Mouse (Mus musculus) liver, adult 2 months (tissue): ENCODE measurements around the gene Trappc13. TPM values are rescaled to one million over a fixed set of nuclear protein-coding genes. Genes with fewer than 3 reads are reported as not detected.

ENCODE experiments used
- DNase-seq: peaks from one replicate; pipeline ENCODE4 v3.0.0-alpha.2; 2011; ENCODE audit warnings: low read depth, low spot score; ENCODE audit errors: extremely low read depth
- H3K27ac ChIP-seq: fragments of 200-500 bp; replicated peaks from 2 replicates; pipeline ENCODE4 v1.5.1; 2012; ENCODE audit warnings: low read depth, mild to moderate bottlenecking, control low read depth, inconsistent platforms, low read length; ENCODE audit not compliant: insufficient read depth
- H3K27me3 ChIP-seq: fragments of 200-500 bp; 2 replicates; pipeline ENCODE4 v1.6.1; 2012; ENCODE audit warnings: mild to moderate bottlenecking, moderate library complexity, low read length, inconsistent platforms; ENCODE audit not compliant: control insufficient read depth, insufficient read depth
- H3K36me3 ChIP-seq: fragments of 200-500 bp; 2 replicates; pipeline ENCODE4 v1.6.1; 2012; ENCODE audit warnings: low read length, inconsistent platforms; ENCODE audit not compliant: control insufficient read depth, insufficient read depth
- H3K4me1 ChIP-seq: fragments of 200-500 bp; 2 replicates; pipeline ENCODE4 v1.6.1; 2011; ENCODE audit warnings: low read length; ENCODE audit not compliant: control insufficient read depth, insufficient read depth
- H3K4me3 ChIP-seq: fragments of 200-500 bp; 2 replicates; pipeline ENCODE4 v1.5.1; 2011; ENCODE audit warnings: low read depth, mild to moderate bottlenecking, control low read depth, low read length, moderate library complexity; ENCODE audit not compliant: insufficient read depth
- H3K79me2 ChIP-seq: fragments of 200-500 bp; 2 replicates; pipeline ENCODE4 v1.6.1; 2012; ENCODE audit warnings: inconsistent platforms, mild to moderate bottlenecking, low read length, moderate library complexity; ENCODE audit not compliant: control insufficient read depth, insufficient read depth
- H3K9ac ChIP-seq: fragments of 200-500 bp; 2 replicates; pipeline ENCODE4 v1.6.1; 2012; ENCODE audit warnings: low read depth, mild to moderate bottlenecking, control low read depth, inconsistent platforms, low read length
- CTCF ChIP-seq: fragments of 200-500 bp; IDR thresholded peaks from 2 replicates; pipeline ENCODE4 v1.5.1; 2011; ENCODE audit warnings: low read depth, low read length, control low read depth
- POLR2A ChIP-seq: fragments of 200-500 bp; IDR thresholded peaks from 2 replicates; pipeline ENCODE4 v1.6.1; 2011; ENCODE audit warnings: low read length, control low read depth; ENCODE audit not compliant: insufficient read depth; ENCODE audit errors: extremely low read depth
- WGBS: fragments of 180-500 bp; shearing (Covaris S2); methylation state at CpG from one replicate; pipeline ENCODE4 v1.1.7; 2018; 5-methylcytosine and 5-hydroxymethylcytosine counted together
- polyA plus RNA-seq: library from polyadenylated mRNA; depleted of rRNA; stranded (reverse); fragments of >200 nt; gene quantifications from 2 replicates; pipeline ENCODE4 v1.2.3, GENCODE M21; 2012; rRNA removed
- total RNA-seq: library from RNA; depleted of rRNA; stranded (reverse); fragments of >200 nt; gene quantifications from 2 replicates; pipeline ENCODE4 v1.2.3, GENCODE M21; 2014; rRNA removed

Trappc13 gene
- total and polyA plus RNA-seq, 2 experiments = 4.6 to 26.3 TPM

GRCm38 (mm10) chr13:104094531-104095385 is 83.5 kb downstream of the Trappc13 start:
- no peak overlapping the region for H3K27ac ChIP-seq
- peaks cover under 1% of the 10 kb centered on the region; the same call in 1 of the 2 replicates for H3K4me1 ChIP-seq
- H3K4me3 ChIP-seq = no peak overlapping the region
- no peaks in the 10 kb centered on the region for H3K27me3 ChIP-seq
- no peaks in the 10 kb centered on the region for H3K36me3 ChIP-seq
- no peak for DNase-seq
- H3K79me2 ChIP-seq = no peaks in the 10 kb centered on the region
- WGBS = 86% methylated on average over 11 of the region's 11 CpGs
- TF ChIP-seq POLR2A = no peak
- no peak for TF ChIP-seq CTCF
- no peak overlapping the region for H3K9ac ChIP-seq

Other genes with a start within 250 kb of the Trappc13 start
- gene Nln, start 68.9 kb downstream of the Trappc13 start, total RNA-seq = 33.9 and 39.0 TPM in 2 replicates
- 9.1 and 9.8 TPM in 2 replicates for gene Nln, start 68.9 kb downstream of the Trappc13 start, polyA plus RNA-seq
- gene Sgtb, start 68.7 kb downstream of the Trappc13 start, total RNA-seq = 2.1 and 3.2 TPM in 2 replicates
- 0.34 and 0.51 TPM in 2 replicates for gene Sgtb, start 68.7 kb downstream of the Trappc13 start, polyA plus RNA-seq
- gene Trim23, start 328 bp upstream of the Trappc13 start, total RNA-seq = 14.4 and 19.5 TPM in 2 replicates
- gene Trim23, start 328 bp upstream of the Trappc13 start, polyA plus RNA-seq = 1.3 and 1.7 TPM in 2 replicates
- 1.3 and 1.5 TPM in 2 replicates for gene Cenpk, start 50.1 kb upstream of the Trappc13 start, total RNA-seq
- 0.12 and 0.27 TPM in 2 replicates for gene Cenpk, start 50.1 kb upstream of the Trappc13 start, polyA plus RNA-seq
- gene Ppwd1, start 50.4 kb upstream of the Trappc13 start, total RNA-seq = 9.5 and 11.2 TPM in 2 replicates
- 0.90 and 1.0 TPM in 2 replicates for gene Ppwd1, start 50.4 kb upstream of the Trappc13 start, polyA plus RNA-seq
- gene Adamts6, start 109.4 kb upstream of the Trappc13 start, total RNA-seq = 2.1 and 4.4 TPM in 2 replicates
- gene Adamts6, start 109.4 kb upstream of the Trappc13 start, polyA plus RNA-seq = 0.25 and 0.75 TPM in 2 replicates